Mouse (Mus musculus) intestine, embryonic 16.5 days (tissue): ENCODE results near the gene Thsd7a. TPM values are rescaled to one million over a fixed set of nuclear protein-coding genes. Genes with fewer than 3 reads are reported as not detected.

Experiments
- ATAC-seq: fragments of 200-750 bp; cut with Nextera tagmentation; 2 replicates; pipeline ENCODE4 v1.8.0; 2017; ENCODE audit warnings: moderate TSS enrichment, moderate library complexity
- H3K27ac ChIP-seq: fragments of 300-500 bp; sonication (generic); 2 replicates; pipeline ENCODE4 v1.5.1; 2014; ENCODE audit warnings: mild to moderate bottlenecking, low read length
- H3K27me3 ChIP-seq: fragments of 300-500 bp; sonication (generic); replicated peaks from 2 replicates; pipeline ENCODE4 v1.6.1; 2014; ENCODE audit warnings: low read length, control low read depth, mixed read lengths; ENCODE audit not compliant: control insufficient read depth, insufficient read depth
- H3K36me3 ChIP-seq: fragments of 300-500 bp; sonication (generic); 2 replicates; pipeline ENCODE4 v1.6.1; 2014; ENCODE audit warnings: low read length, control low read depth; ENCODE audit not compliant: control insufficient read depth, insufficient read depth
- H3K4me1 ChIP-seq: fragments of 300-500 bp; sonication (generic); 2 replicates; pipeline ENCODE4 v1.6.1; 2014; ENCODE audit warnings: low read length, control low read depth, mixed read lengths; ENCODE audit not compliant: control insufficient read depth, insufficient read depth
- H3K4me2 ChIP-seq: fragments of 300-500 bp; sonication (generic); 2 replicates; pipeline ENCODE4 v1.6.1; 2014; ENCODE audit warnings: low read depth, low read length, control low read depth
- H3K4me3 ChIP-seq: fragments of 300-500 bp; sonication (generic); 2 replicates; pipeline ENCODE4 v1.5.1; 2014; ENCODE audit warnings: mild to moderate bottlenecking, low read length
- H3K9ac ChIP-seq: fragments of 300-500 bp; sonication (generic); 2 replicates; pipeline ENCODE4 v1.6.1; 2014; ENCODE audit warnings: low read depth, low read length
- H3K9me3 ChIP-seq: fragments of 300-500 bp; sonication (generic); 2 replicates; pipeline ENCODE4 v1.6.1; 2016; ENCODE audit warnings: low read length, control low read depth; ENCODE audit not compliant: control insufficient read depth
- WGBS: fragments of 180-500 bp; shearing (Covaris S2); extraction: QIAGEN DNeasy Blood & Tissue Kit; methylation state at CpG from one replicate; pipeline ENCODE4 v1.1.7; 2014; 5-methylcytosine and 5-hydroxymethylcytosine counted together
- polyA plus RNA-seq: library from polyadenylated mRNA; unstranded; fragments of >200 nt; fragmentation: Nextera tagmentation; extraction: Ambion mirVana; gene quantifications from 2 replicates; pipeline ENCODE4 v1.2.1, GENCODE M21; 2015

Gene Thsd7a
- polyA plus RNA-seq, 1 experiment from 2014 or later, result 2.6 TPM

DNA sequence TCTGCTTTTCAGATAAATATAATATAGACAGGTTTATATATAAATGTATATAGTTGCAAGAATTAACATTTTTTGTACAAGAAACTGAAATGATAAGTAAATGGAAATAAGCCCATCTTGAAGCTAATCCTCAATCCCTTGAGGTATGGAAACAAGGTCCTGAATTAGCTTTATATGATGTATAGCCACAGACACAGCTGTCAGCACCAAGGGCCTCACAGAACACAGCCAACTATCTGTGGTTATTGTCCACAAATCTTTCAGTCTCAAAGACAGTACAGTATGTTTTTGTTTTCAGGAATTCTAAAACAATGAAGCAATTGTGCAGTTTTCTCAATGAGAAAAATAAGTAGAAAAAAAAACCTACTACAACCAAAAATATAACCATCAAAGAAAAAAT is 400.5 kb downstream of the Thsd7a start:
- no peak overlapping the region for H3K27ac ChIP-seq
- no peaks in the 10 kb centered on the region for H3K27me3 ChIP-seq
- H3K9ac ChIP-seq, result no peak overlapping the region
- no peak overlapping the region for H3K4me2 ChIP-seq
- no peaks in the 10 kb centered on the region for H3K4me1 ChIP-seq
- H3K36me3 ChIP-seq, result no peaks in the 10 kb centered on the region
- no peak for ATAC-seq
- no peaks in the 10 kb centered on the region for H3K9me3 ChIP-seq
- no peak overlapping the region for H3K4me3 ChIP-seq

DNA sequence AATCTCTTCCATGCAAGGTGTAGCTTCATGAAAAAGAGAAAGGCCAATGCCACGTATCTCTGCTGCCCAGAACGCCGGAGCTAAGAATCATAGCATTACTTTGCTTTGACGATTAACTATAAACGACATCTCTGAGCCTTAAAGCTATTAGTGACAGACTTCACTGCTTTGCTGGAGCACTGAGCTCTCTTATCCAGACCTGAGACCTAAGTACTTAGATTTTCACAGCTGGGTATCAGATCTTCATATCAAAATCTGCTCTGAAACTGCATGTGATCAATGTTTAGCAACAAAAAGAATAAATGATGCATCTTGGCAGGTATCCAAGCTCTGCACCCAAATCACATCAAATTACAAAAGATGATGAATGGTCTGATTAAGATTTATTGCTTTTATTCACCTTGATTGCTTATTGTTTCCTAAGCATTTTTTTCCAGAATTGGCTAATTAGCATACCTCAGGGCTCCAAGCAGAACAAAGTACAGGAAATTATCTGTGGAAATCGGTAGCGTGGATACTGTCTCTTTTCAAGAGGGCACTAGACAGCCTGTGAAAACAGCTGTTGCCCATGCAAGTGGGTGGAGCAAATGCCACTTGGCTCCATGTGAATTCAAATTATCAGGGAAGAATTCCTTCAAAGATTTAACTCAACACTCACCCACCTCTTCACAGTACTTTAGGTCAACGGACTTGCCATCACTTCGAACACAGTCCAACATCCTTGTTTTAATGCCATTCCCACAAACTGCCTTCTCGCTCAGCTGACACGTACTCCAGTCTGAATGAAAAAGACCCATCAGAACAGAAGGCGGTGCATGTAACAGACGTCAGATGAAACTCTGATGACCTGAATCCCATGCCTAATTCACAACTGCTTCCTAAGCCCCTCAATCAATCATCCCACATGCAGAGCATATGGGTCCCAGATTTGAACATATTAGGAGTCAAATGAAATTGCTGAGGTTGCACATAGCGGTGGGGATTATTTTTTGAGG is 412.3 kb downstream of the Thsd7a start:
- Histone ChIP-seq H3K27ac (no peak overlapping the region), H3K4me1 (no peaks in the 10 kb centered on the region), H3K9ac (no peak overlapping the region), H3K36me3 (no peaks in the 10 kb centered on the region), H3K27me3 (no peaks in the 10 kb centered on the region), H3K4me2 (no peak overlapping the region), H3K9me3 (no peaks in the 10 kb centered on the region), H3K4me3 (no peak overlapping the region)
- no peak for ATAC-seq
- WGBS, result 76% methylated on average over 14 of the region's 14 CpGs

DNA sequence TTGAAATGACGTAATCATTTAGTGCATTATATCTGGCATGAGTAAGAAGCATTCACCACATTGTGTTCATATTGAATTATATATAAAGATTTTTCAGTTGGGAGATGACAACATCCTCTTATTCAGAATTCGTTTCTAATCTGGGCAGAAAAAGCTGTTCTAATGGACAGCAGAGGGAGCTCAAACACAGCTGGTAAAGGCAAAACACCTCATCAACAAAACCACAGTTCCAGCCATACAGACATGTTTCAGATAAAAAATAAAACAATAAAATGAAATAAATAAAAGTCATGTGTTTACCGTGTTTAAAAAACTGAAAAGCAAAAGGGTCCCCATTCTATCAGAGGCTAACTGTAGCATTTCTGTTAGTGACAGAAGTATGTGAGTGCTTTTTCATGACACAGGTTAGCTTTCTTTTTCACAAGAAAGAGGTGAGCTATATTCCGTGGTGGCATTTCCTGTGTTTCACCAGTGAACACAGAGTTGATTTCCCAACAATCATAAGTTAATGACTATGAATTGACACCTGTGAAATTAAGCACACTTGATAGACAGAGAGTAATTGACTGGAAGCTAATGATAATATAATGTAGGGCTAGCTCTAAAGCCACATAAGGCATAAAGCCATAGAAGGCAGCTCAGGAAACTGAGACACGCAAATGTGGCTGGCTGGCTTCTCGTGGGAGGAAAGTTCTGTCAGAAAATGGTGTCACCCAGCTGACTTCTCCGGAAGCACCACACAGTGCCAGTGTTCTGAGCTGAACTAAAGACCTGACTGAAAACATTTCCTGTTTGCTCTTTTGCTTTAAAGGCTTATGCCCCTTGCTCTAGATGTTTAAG is 433.9 kb downstream of the Thsd7a start:
- 53% methylated on average over 7 of the region's 7 CpGs for WGBS
- no peaks in the 10 kb centered on the region for H3K9me3 ChIP-seq
- no peaks in the 10 kb centered on the region for H3K36me3 ChIP-seq
- no peak overlapping the region for H3K9ac ChIP-seq
- no peak for ATAC-seq
- H3K27ac ChIP-seq, result no peak overlapping the region
- H3K4me3 ChIP-seq, result no peak overlapping the region
- no peaks in the 10 kb centered on the region for H3K4me1 ChIP-seq
- H3K27me3 ChIP-seq, result no peaks in the 10 kb centered on the region
- no peak overlapping the region for H3K4me2 ChIP-seq

DNA sequence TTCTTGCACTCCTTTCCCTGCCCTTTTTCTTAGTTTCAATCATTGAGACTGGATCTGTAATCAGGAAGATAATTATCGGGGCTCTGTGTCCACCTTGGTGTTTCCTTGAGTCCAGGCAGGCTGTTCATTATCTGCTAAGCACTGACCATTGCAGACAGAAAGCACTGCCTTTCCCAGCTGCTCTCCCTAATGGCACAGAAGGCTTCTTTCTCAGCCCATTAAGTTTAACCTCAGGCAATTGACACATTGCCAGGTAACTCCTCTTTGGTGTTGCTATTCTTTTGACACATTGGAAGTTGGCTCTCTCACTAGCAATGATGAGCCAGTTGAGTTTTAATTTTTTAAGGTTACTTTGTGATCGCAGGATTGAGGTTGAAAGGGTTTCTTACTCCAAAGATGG is 441.7 kb downstream of the Thsd7a start:
- peaks cover 4% of the 10 kb centered on the region; the same call in 1 of the 2 replicates for H3K9me3 ChIP-seq
- no peak overlapping the region for H3K4me2 ChIP-seq
- no peaks in the 10 kb centered on the region for H3K4me1 ChIP-seq
- no peak overlapping the region for H3K9ac ChIP-seq
- WGBS, result 82% methylated on average over 2 of the region's 2 CpGs
- H3K27ac ChIP-seq, result no peak overlapping the region
- ATAC-seq, result no peak
- no peaks in the 10 kb centered on the region for H3K27me3 ChIP-seq
- no peaks in the 10 kb centered on the region for H3K36me3 ChIP-seq
- no peak overlapping the region for H3K4me3 ChIP-seq

DNA sequence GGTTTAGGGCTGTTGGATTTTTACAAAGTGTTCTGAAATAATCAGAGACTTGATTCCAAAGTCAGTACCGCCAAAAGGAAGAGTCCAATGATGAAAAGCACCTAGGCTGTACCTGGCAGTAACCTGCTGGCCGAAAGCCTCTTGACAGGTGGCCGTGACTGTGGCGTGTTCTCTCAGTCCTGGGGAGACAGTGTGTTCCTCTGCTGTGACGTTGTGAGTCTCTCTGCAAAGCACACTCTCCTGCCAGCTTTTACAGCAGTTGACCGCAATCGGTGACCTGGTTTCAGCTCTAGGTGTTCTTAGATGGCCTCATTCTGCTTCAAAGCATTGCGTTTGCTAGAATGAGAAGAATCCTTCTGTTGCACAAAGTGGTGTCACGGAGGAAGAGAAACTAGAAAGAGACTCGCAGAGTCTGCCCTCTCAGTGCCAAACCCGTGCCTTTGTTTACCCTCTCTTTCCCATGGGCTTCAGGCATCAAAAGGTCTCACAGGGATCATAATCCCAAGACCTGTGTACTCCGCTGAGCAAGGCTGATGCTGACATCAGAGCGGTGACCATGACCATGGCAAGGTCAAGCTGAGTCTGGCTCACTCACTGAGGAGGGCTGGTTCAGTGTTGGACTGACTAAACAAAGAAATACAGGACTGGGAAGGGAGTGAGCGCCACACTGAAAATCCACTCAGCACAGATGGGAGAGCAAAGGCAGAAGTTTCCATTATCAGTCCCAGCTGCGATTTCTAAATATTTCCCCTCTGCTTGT is 486.4 kb downstream of the Thsd7a start:
- no peak for ATAC-seq
- no peaks in the 10 kb centered on the region for H3K4me1 ChIP-seq

More for the DNA sequence above, 486.4 kb downstream of the Thsd7a start:
- no peak overlapping the region for H3K9ac ChIP-seq
- 78% methylated on average over 15 of the region's 15 CpGs for WGBS
- no peak overlapping the region for H3K4me3 ChIP-seq
- H3K9me3 ChIP-seq, result no peaks in the 10 kb centered on the region
- no peaks in the 10 kb centered on the region for H3K27me3 ChIP-seq
- H3K27ac ChIP-seq, result no peak overlapping the region
- H3K4me2 ChIP-seq, result no peak overlapping the region
- H3K36me3 ChIP-seq, result no peaks in the 10 kb centered on the region
